Mouse (Mus musculus): ENCODE measurements around the gene Ankrd23. TPM values are rescaled to one million over a fixed set of nuclear protein-coding genes. Genes with fewer than 3 reads are reported as not detected.

Gene Ankrd23
- total and polyA plus RNA-seq, 3 experiments = 2.9 to 3.7 TPM; not detected in 1

- TF ChIP-seq UBTF (IDR thresholded peaks at IDR 0.05; ENCODE audit: borderline replicate concordance, insufficient read depth, low read depth, low read length) = no peak
- TF ChIP-seq TCF12 (IDR thresholded peaks at IDR 0.05; ENCODE audit: low read depth, low read length) = no peak
These were observed 52.9 kb downstream of the Ankrd23 start (continued) for GRCm38 (mm10) chr1:36483825-36484224.

Other genes with a start within 250 kb of the Ankrd23 start
- 4.2 and 6.4 TPM in 2 replicates for gene Arid5a, start 229.2 kb downstream of the Ankrd23 start, total RNA-seq (2012; rRNA removed)
- 1 to 10 TPM in 1 of 2 experiments, not detected in 1; 9.0 TPM for gene Arid5a, start 229.2 kb downstream of the Ankrd23 start, polyA plus RNA-seq (2012; ENCODE audit: insufficient read depth in 1 of 2, insufficient read length in 2 of 2, low read depth in 1 of 2, low replicate concordance in 2 of 2, missing spikeins in 1 of 2)
- 26.4 and 29.0 TPM in 2 replicates for gene Kansl3, start 167.7 kb downstream of the Ankrd23 start, total RNA-seq (2012; rRNA removed)
- 10 to 100 TPM; 45.6 to 55.4 TPM for gene Kansl3, start 167.7 kb downstream of the Ankrd23 start, polyA plus RNA-seq (2012; ENCODE audit: insufficient read depth in 1 of 2, insufficient read length in 2 of 2, low read depth in 1 of 2, low replicate concordance in 2 of 2, missing spikeins in 1 of 2)
- 0.13 TPM in 1 of 2 replicates, not detected in the other for gene Fer1l5, start 164.6 kb downstream of the Ankrd23 start, total RNA-seq (2012; rRNA removed)
- 1 to 10 TPM in 1 of 2 experiments, not detected in 1; 2.3 TPM for gene Fer1l5, start 164.6 kb downstream of the Ankrd23 start, polyA plus RNA-seq (2012; ENCODE audit: insufficient read depth in 1 of 2, insufficient read length in 2 of 2, low read depth in 1 of 2, low replicate concordance in 2 of 2, missing spikeins in 1 of 2)
- gene Lman2l, start 91.6 kb downstream of the Ankrd23 start, total RNA-seq (2012; rRNA removed) = 6.1 and 7.0 TPM in 2 replicates
- 10 to 100 TPM in 1 of 2 experiments, not detected in 1; 19.7 TPM for gene Lman2l, start 91.6 kb downstream of the Ankrd23 start, polyA plus RNA-seq (2012; ENCODE audit: insufficient read depth in 1 of 2, insufficient read length in 2 of 2, low read depth in 1 of 2, low replicate concordance in 2 of 2, missing spikeins in 1 of 2)
- gene Cnnm4, start 65.3 kb downstream of the Ankrd23 start, total RNA-seq (2012; rRNA removed) = 7.8 and 8.1 TPM in 2 replicates
- gene Cnnm4, start 65.3 kb downstream of the Ankrd23 start, polyA plus RNA-seq (2012; ENCODE audit: insufficient read depth in 1 of 2, insufficient read length in 2 of 2, low read depth in 1 of 2, low replicate concordance in 2 of 2, missing spikeins in 1 of 2) = 1 to 10 TPM in 1 of 2 experiments, not detected in 1; 8.5 TPM
- gene Cnnm3, start 25.0 kb downstream of the Ankrd23 start, total RNA-seq (2012; rRNA removed) = 3.8 and 4.2 TPM in 2 replicates
- gene Cnnm3, start 25.0 kb downstream of the Ankrd23 start, polyA plus RNA-seq (2012; ENCODE audit: insufficient read depth in 1 of 2, insufficient read length in 2 of 2, low read depth in 1 of 2, low replicate concordance in 2 of 2, missing spikeins in 1 of 2) = 1 to 10 TPM in 1 of 2 experiments, not detected in 1; 9.9 TPM
- gene Gm42417, start 2.5 kb upstream of the Ankrd23 start, total RNA-seq (2012; rRNA removed) = not detected in 2 replicates
- gene Gm42417, start 2.5 kb upstream of the Ankrd23 start, polyA plus RNA-seq (2012; ENCODE audit: insufficient read depth in 1 of 2, insufficient read length in 2 of 2, low read depth in 1 of 2, low replicate concordance in 2 of 2, missing spikeins in 1 of 2) = under 1 TPM in 1 of 2 experiments, not detected in 1; 0.74 TPM
- gene Ankrd39, start 10.6 kb upstream of the Ankrd23 start, total RNA-seq (2012; rRNA removed) = 8.8 and 9.7 TPM in 2 replicates
- 10 to 100 TPM in 1 of 2 experiments, not detected in 1; 14.4 TPM for gene Ankrd39, start 10.6 kb upstream of the Ankrd23 start, polyA plus RNA-seq (2012; ENCODE audit: insufficient read depth in 1 of 2, insufficient read length in 2 of 2, low read depth in 1 of 2, low replicate concordance in 2 of 2, missing spikeins in 1 of 2)
- 0.19 and 0.33 TPM in 2 replicates for gene Sema4c, start 21.5 kb upstream of the Ankrd23 start, total RNA-seq (2012; rRNA removed)
- gene Sema4c, start 21.5 kb upstream of the Ankrd23 start, polyA plus RNA-seq (2012; ENCODE audit: insufficient read depth in 1 of 2, insufficient read length in 2 of 2, low read depth in 1 of 2, low replicate concordance in 2 of 2, missing spikeins in 1 of 2) = 1 to 10 TPM in 1 of 2 experiments, not detected in 1; 1.4 TPM
- gene Fam178b, start 146.3 kb upstream of the Ankrd23 start, total RNA-seq (2012; rRNA removed) = 0.19 and 0.33 TPM in 2 replicates
- gene Fam178b, start 146.3 kb upstream of the Ankrd23 start, polyA plus RNA-seq (2012; ENCODE audit: insufficient read depth in 1 of 2, insufficient read length in 2 of 2, low read depth in 1 of 2, low replicate concordance in 2 of 2, missing spikeins in 1 of 2) = under 1 TPM in 1 of 2 experiments, not detected in 1; 0.29 TPM
- gene Cox5b, start 154.6 kb upstream of the Ankrd23 start, total RNA-seq (2012; rRNA removed) = 498 and 541 TPM in 2 replicates
- gene Cox5b, start 154.6 kb upstream of the Ankrd23 start, polyA plus RNA-seq (2012; ENCODE audit: insufficient read depth in 1 of 2, insufficient read length in 2 of 2, low read depth in 1 of 2, low replicate concordance in 2 of 2, missing spikeins in 1 of 2) = 1,000 to 10,000 TPM in 1 of 2 experiments, not detected in 1; 1,152 TPM
- not detected in 2 replicates for gene 4933424G06Rik, start 173.3 kb upstream of the Ankrd23 start, total RNA-seq (2012; rRNA removed)
- not detected for gene 4933424G06Rik, start 173.3 kb upstream of the Ankrd23 start, polyA plus RNA-seq (2012; ENCODE audit: insufficient read depth in 1 of 2, insufficient read length in 2 of 2, low read depth in 1 of 2, low replicate concordance in 2 of 2, missing spikeins in 1 of 2)
- gene Actr1b, start 177.5 kb upstream of the Ankrd23 start, total RNA-seq (2012; rRNA removed) = 71.0 and 86.1 TPM in 2 replicates
- gene Actr1b, start 177.5 kb upstream of the Ankrd23 start, polyA plus RNA-seq (2012; ENCODE audit: insufficient read depth in 1 of 2, insufficient read length in 2 of 2, low read depth in 1 of 2, low replicate concordance in 2 of 2, missing spikeins in 1 of 2) = 100 to 1,000 TPM in 1 of 2 experiments, not detected in 1; 106 TPM
- not detected in 2 replicates for gene Zap70, start 224.9 kb upstream of the Ankrd23 start, total RNA-seq (2012; rRNA removed)
- gene Zap70, start 224.9 kb upstream of the Ankrd23 start, polyA plus RNA-seq (2012; ENCODE audit: insufficient read depth in 1 of 2, insufficient read length in 2 of 2, low read depth in 1 of 2, low replicate concordance in 2 of 2, missing spikeins in 1 of 2) = not detected

All from MEL (cell line).